Mouse (Mus musculus) myocyte (in vitro differentiated cells): Measurements from ENCODE around the gene Trim67.

Experiments used
- MAX ChIP-seq: IDR thresholded peaks from one replicate; pipeline ENCODE4 v1.6.1; 2011; ENCODE audit warnings: low read depth, mild to moderate bottlenecking, control low read depth
- POLR2AphosphoS2 ChIP-seq: IDR thresholded peaks from one replicate; pipeline ENCODE4 v1.6.1; 2011; ENCODE audit warnings: low read depth, control low read depth; ENCODE audit not compliant: insufficient read length
- REST ChIP-seq: IDR thresholded peaks from one replicate; pipeline ENCODE4 v1.6.1; 2011; ENCODE audit warnings: mild to moderate bottlenecking, control low read depth, moderate library complexity; ENCODE audit not compliant: insufficient read depth, insufficient read length
- USF1 ChIP-seq: IDR thresholded peaks from one replicate; pipeline ENCODE4 v1.6.1; 2011; ENCODE audit warnings: low read depth, mild to moderate bottlenecking, control low read depth, moderate library complexity

DNA sequence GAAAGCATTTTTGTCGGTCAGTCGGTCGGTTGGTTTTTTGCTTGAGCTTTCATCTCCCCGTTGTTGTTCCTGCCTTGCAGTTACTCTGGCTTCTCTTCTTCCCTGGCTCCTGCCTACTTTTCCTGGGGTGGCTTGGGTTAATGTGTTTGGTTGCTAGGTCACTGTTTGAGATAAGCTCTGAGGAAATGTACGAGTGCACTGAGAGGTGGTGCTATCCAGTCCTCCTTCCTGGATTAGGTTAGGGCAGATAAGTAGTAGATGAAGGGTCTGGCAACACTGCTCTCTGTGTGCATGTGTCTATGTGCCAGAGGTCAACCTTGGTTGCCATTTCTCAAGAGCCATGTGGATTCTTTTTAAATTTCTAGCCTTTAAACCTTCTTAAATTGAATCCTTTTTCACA lies 79.8 kb downstream of the Trim67 start:
- TF ChIP-seq POLR2AphosphoS2 (no peak), REST (no peak), USF1 (no peak), MAX (no peak)
